Mouse (Mus musculus) induced T-regulatory cell, adult 2 months (primary cell): ENCODE measurements around the gene Me3.
"Not testable (repeated sequence)": the region's sequence is repeated elsewhere in the genome, so short reads cannot be mapped to it uniquely, and the experiment has no call there.

Experiments
- DNase-seq: peaks from one replicate; pipeline ENCODE4 v3.0.0-alpha.2; 2012; ENCODE audit warnings: low read depth

The Me3 gene

DNA sequence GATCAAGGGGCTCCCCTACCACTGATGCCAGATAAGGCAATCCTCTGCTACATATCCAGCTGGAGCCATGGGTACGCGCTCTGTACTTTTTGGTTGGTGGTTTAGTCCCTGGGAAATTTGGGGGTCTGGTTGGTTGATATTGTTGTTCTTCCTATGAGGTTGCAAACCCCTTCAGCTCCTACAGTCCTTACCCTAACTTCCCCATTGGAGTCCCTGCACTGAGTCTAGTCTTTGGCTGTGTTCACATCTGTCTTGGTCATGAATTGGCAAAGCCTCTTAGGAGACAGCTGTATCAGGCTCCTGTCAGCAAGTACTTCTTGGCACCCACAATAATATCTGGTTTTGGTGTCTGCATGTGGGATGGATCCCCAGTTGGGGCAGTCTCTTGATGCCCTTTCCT is 98.9 kb downstream of the Me3 start:
- DNase-seq, result not testable (repeated sequence)

DNA sequence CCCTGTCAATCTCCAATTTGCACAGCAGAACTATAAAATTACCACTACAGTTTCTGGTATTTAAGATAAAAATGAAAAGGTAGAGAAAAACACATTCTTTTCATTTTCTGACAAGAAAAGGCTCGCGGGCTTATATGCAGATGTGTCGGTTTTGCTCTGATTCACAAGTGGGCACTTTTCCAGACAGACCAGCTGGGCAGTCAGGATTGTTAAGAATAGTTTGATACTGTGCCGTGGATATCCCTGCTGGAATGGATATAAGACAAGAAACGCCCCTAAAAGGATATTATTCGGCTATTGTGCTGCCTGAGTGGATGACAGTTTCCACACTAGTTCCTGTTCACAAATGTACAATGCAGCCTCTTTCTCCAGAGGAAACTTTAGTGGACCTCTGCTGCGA is 116.2 kb downstream of the Me3 start:
- no peak for DNase-seq

DNA sequence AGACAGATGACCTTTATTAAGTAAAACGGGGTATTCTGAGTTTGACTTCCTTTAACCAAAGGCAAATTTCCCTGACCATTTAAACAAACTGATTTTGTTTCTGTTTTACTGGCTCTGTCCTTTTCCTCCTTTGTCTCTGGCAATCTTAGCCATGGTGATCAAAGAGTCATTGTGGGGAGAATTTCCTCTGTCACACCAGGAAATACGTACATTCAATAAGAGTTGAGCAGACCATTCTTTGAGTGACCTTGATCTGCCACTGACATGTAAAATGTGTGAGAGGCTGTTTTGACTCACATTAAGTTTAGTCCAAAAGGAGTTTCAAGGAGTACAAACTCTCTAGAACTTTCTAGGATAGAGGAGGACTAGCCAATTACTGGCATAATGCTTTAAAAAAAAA is 117.0 kb downstream of the Me3 start:
- DNase-seq, result no peak

DNA sequence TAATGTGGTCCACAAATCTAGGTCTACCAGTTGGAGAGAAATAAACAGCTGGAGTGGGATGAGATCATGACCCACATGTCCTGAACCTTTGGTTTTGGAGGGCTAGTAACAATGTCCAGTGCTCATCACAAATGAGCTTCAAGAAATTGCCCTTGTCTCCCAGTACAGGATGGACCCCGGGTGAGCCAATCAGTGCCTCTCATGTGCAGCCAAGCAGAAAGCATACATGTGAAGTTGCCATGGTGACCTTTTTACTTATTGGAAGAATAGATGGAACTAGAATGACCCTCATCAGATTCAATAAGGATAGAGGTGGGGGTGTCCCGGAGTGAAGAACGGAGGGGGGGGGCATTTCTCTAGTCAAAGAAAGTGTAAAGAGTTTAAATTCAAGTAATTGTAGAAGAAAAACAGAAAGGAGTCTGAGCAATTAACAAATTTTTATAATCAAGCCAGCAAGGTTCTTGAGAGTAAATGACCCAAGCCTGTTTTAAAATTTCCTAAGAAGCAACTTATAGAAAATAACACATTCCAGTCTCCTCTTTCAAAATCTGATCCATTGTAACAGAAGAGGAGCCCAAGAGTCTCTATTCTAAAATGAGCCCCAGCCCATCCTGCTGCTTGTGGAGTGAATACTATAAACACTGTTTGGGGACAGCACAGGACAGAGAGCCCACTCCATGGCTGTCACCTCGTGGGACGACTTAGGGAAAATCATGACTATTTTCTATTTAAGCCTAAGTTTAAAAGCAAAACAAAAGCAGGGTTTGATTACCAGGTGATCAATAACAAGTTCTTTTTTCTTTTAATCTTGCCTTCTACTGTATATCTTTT is 134.7 kb downstream of the Me3 start:
- no peak for DNase-seq

DNA sequence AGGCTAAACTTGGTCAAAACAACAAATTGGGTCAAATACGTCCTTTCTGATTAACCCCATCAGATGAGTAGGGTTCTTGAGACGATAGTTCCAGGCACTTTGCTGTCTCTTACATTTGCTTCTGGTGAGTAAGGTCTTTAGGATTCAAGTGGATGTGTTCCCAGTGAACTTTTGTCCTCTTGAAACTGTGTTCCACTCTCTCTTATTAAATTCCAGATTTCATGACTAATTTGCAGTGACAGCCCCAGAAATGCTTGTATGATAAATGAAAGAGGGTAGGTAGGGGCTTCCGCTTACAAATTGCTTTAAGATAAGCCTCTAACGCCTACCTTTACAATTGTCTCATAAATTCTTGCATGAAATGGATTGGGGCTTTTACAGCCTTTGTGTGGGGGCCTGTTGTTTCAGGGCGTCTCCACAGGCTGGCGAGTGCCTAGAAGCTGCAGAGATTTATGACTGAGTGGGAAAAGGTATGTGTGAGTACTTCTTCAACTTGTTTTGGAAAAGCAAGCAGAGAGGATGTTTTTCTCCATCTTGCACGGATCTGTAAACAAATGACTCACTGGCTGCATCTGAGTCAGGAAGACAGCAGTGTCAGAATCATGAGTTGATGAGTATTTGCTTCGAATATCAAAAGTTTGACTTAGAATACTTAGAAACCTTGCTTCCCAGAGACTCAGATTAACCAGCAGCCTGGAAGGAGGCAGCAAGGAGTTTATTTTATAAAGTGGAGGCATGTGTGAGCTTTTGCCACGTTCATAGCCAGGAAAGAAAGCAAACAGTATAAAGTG is 137.1 kb downstream of the Me3 start:
- DNase-seq, result no peak

DNA sequence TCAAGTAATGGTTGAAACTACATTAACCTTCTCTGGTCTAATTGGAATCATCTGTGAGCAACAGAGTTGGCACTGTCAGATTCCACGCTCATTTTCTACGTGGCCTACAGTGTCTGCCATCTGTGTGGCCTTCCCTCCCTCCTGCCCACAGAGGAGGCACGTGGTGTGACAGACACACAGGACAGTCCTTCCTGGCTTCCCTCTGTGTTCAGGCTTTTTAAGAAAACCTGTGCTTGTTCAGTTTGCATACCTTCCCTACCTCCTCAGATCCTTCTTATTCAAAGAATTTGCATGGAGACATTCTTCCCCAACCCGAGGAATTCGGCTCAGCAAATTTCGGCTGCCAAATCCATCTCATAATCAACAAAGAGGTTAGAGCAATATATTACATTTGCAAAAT is 137.8 kb downstream of the Me3 start:
- no peak for DNase-seq

DNA sequence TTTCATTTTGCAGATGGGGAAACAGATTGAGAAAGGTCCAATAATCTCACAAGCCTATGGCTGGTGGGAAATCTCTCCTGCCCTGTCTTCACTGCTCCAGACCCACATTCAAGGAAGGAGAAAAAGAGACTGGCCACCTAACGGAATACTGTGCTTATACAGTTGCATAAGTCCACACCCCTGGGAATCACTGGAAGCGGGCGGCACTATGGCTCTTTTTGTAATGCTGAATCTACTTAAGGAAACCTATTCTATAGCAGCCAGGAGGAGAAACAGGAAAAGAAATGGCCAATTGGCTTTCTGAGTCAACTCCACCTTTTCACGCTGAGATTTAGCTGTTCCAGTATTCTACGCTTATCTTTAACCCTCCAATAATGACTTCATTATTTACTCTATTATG is 140.7 kb downstream of the Me3 start:
- no peak for DNase-seq

DNA sequence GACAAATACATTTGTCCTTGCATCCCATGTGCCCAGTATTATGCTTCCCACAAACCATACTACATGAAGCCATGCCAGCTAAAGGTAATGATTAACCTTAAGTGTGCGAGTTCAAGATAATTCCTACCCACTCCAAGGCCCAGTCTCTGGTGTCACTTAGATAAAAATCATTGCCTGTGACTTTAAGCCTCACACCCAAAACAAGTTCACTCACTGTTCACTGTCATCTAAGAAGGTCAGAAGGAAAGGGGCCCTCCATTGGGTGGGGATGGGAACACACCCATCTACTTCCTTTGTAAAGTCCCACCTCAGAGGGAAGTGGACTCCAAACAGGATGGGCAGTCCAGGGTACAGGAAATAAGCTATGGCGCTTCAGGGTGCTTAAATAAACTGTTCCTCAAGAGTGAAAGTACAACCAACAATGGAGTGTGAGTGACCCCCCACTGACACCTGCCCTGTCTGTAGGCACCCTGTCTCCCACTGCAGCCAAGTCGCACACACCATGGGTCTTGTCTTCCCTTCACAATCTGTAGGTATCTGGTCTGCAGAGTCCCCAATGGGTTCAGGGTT is 141.2 kb downstream of the Me3 start:
- DNase-seq, result no peak

DNA sequence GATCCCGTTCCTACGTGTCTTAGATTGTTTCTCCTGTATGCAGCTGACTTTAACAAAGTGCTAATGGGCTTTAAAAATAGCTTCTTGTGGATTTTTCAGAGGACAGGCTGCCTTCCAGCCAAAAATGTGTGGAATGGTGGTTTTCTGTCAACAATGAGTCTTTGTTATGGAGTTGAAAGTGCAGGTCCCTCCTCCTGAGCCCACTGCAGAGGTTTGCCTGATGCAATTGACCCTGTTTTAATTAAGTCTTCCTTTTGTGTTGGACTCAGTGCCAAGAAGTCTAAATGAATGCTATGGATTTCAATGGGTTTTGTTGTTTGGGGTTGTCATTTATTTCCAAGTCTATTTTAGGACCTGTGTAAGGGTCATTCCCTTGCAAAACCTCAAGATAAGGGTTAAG is 141.7 kb downstream of the Me3 start:
- DNase-seq, result no peak

DNA sequence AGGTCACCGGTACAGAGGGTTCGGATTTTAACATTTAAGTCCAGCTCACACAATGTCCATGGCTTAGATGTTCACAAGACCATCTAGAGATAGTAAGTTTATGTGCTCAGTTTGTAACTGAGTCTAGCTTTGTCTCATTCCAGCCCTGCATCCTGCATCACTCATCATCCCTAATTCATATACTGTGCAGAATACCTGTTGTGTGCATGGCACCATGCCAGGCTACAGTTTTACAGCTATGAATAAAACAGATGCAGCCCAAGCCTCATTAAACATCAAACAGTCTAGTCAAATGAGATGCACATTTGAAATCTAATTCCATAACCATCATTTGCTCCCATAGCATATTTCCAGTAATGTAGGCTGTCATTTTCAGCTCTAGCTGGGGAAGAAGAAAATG is 143.7 kb downstream of the Me3 start:
- no peak for DNase-seq

DNA sequence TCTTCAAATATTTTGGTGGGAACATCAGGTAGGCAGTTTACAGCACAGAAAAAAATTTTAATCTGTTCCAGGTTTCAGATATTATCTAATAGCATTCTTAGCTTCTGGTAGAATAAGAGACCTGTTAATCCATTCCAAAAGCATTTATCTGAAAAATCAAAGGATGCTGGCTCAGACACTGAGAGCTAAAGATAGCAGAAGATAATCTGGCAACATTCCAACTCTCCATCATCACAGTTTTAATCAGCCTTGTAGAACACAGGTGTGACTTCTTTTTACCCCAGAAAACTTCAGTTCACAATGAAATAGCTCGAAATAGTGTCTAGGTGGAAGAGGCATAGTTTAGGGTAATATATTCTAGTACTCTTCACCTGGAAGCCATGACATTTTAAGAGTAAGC is 149.2 kb downstream of the Me3 start:
- DNase-seq, result no peak

DNA sequence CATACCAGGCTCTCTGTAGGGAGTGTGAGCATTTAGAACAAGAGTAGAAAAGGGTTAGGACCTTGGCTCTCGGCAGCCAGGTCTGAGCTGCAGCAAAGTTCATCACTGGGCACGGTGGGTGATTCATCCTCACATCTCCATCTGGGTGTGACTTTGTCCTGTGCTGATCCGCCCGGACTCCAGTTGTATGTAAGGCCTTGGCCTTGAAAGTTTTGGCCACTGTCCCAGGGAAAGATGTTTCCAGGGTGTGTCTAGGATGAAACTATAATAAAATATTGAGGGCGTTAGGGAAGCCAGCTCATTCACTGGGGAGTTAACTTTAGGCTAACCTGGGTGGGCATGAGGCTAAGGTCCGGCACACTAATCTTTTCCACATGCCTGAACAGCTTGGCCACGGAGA is 155.5 kb downstream of the Me3 start:
- DNase-seq, result no peak

DNA sequence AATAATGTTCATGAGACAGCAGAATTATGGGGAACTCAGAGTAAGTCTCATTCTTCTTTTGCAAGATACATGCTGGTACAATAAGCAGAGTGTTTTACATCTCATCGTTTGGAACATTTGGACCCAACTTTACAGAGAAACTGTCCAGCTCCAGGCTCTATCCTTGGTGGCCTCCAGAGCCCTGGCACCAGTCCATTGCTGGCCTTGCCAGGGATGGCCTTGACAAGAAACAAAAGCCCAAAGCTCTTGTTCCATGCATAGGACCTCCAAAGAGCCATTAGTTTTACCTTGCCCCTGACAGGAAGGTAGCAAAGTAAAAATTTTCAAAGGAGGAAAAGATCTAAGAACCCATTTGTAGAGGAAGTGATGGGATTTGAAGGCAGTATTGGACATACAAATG is 160.4 kb downstream of the Me3 start:
- DNase-seq, result no peak

DNA sequence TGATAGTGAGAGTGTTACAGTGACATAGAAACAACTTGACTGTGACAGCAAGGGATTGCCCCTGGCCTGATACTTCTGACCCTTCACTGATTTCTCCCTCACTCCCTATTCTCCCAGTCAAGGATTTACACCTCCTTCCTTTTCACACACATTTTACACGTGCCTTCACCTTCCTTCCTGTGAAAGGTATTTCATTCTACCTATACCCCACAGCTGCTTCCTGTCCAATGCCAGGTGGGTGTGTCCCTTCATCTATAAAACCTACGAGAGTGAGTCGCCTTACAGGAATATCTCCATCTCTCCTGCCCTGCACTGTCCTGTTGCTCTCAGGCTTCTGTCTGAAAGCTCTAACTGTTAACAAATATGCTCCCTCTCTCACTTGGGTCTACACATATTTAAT is 163.2 kb downstream of the Me3 start:
- no peak for DNase-seq

DNA sequence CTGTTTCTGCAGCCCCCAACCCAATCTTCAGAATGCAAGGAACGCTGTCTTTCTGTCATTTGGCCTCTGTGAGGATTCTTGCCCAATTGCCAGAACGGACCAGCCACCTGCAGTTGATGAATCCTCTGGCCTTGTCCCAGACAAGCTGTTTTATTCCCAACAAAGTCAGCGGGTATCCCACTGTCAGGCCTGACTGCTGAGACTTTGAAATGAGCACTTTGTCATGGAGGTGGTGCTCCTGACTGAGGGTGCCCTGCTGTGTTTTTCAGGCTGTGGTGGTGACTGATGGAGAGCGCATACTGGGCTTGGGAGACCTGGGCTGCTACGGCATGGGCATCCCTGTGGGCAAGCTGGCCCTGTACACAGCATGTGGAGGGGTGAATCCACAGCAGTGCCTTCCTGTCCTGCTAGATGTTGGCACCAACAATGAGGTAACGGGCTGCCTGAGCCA is 164.2 kb downstream of the Me3 start:
- no peak for DNase-seq

DNA sequence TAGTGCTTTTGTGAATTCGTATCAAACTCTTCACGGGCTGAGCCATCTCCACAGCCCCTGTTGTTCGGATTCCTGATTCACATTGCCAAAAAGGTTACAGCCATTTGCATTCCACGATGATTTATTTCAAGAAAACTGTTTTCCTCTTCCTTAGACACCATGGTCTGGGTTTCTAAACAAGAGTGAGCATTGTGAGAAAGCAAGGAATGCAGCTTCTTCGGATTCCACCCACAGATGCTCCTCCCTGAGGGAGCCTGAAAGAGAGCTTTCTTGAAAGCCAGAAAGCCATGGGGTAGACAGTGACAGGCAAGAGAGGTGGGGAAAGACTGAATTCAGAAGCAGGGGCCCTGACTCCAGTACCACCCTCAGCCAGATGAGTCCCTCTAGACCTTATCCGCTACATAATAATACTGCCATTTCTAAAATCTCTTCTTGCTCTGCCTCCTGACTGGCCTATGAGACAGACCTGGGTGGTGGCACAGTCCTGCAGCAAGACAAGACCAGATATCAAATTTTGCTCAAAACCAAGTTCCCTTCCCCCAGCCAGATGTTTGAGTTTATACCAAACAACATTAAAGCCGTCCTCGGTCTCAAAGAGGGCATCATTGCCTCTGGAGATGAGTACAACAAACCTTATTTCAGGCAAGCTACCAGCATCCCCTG is 166.3 kb downstream of the Me3 start:
- no peak for DNase-seq

DNA sequence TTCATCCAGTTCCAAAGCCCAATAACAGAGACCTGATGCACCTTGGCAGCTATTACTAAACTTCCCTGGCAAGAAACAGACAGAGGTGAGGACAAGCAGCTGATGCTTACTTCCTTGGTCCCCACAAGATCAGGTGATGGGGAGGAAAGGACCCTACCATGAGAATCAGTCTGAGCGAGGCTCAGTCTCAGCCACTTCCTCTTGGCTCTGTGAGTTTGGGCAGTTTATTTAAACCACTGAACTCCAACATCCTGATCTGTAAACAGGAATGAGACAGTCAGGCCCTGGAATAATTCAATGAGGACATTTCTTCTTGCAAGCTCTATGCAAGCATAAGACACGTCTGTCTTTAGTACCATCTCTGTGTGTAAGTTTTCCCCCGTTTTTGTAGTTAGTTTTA is 170.3 kb downstream of the Me3 start:
- DNase-seq, result no peak

DNA sequence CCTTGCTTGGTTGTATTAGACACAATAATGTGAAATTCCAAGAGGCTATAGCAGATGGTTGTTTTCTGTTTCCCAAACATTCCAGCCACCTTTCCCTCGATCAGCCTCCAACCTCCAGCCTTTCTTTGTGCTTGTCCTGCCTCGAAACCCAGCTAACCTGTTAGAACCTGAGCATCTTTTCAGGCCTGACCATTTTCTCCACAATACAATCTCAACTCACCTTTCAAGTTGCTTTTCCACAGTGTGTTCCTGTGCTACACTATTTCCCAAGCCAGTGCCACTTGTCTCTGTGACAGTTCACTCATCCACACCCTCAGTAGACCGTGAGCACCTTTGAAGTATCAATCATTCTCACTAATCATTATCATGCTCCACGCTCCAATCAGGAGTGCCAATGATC is 171.8 kb downstream of the Me3 start:
- DNase-seq, result no peak

DNA sequence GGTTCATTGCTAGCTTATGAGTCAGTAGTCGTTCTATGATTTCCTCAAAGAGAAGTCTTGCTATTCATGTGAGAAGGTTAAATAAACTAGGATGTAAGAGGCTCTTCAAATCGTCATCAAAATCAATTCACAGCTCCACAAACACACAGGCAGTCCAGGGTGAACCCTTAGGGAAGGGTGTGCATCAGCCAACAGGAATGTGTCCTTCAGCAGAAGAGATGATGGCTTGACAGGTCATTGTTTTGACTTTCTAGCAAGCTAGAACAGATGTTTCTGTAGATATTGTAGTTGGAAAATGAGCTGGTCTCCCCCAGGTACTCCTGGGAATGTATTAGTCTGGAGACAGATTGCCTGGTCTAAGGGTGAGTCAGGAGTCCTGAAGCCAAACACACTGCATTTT is 177.2 kb downstream of the Me3 start:
- no peak for DNase-seq

DNA sequence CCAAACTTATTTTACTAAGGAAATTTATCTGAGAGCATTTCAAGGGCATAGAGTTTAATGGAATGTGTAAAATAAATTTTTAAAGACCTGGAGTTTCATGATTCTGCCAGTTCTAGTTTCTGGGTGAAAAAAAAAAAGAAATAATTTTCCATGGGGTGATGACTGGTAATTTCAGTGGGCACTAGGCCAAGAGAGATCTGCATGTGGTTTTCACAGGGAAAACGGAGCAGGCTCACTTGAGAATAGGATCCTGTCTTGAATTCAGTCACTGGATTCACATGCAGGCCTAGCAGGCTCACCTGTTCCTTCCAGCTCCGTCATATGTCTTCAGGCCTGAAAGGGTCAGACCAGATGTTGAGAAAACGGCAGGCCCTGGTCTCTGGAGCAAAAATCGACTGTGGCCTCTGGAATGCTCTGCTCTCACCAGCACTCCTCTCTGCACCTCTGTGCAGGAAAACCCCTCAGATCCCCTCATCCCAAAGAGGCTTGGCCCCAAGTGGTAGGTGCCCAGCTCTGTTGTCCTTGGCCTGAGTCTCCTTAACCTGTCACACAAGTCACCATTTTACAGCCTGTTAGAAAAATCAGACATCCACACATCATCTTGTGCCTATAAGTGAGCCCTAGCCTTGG is 196.4 kb downstream of the Me3 start:
- no peak for DNase-seq

DNA sequence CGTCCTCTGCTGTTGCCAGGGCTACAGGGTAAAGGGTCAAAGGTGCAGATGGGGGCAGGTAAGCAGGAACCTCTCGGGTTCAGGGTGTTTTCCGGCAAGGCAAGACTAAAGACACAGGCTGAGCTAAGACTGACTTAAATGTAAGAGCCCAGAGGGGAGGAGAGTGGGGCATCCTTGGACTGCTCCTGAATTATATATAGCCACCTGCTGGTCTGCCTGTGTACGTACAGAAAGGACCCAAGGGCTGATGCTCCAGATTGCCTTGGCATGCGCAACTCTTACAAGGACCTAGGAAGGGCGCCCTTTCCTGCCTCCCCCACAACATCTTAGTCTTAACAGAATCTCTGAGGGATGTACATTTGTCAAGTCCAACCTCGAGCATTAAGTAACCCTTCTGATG is 197.0 kb downstream of the Me3 start:
- DNase-seq, result no peak

DNA sequence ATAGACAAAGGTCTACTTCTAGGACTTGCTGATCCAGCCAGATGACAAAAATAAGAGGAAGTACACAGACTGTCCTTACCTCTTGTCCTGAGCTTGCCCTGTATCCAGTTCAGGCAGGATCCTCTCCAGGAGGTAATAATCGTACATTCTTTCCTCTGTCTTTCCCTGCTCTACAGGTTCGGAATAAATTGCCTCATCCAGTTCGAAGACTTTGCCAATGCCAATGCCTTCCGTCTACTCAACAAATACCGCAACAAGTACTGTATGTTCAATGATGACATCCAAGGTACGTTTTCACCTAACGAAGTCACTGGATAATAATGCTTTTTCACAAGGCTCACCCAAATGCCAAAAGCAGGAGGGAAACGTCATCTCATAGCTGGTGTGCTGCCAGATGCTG is 201.3 kb downstream of the Me3 start:
- DNase-seq, result no peak
